Mouse (Mus musculus) small intestine, adult 2 months (tissue): Measurements from ENCODE around the gene Sp2.
A peak's percentile ranks its signal among the peaks of the same experiment; 100 is the strongest.

Experiments used
- CTCF ChIP-seq: fragments of 200-500 bp; IDR thresholded peaks from 2 replicates; pipeline ENCODE4 v1.5.1; 2012; ENCODE audit warnings: low read depth, mild to moderate bottlenecking, control low read depth, inconsistent platforms, low read length, moderate library complexity, mixed read lengths; ENCODE audit not compliant: insufficient replicate concordance, insufficient read length; ENCODE audit errors: extremely low read depth
- POLR2A ChIP-seq: fragments of 200-500 bp; IDR thresholded peaks from 2 replicates; pipeline ENCODE4 v1.6.1; 2012; ENCODE audit warnings: low read depth, mild to moderate bottlenecking, control low read depth, inconsistent platforms, low read length, moderate library complexity

GRCm38 (mm10) chr11:96931327-96932062 is 51.3 kb downstream of the Sp2 start:
- no peak for TF ChIP-seq CTCF
- 0 out of 2 replicates have a peak, but pooled peaks have one; percentile 12 for TF ChIP-seq POLR2A
